Mouse (Mus musculus) adipose tissue, adult 10 weeks (tissue): ENCODE measurements around the gene Myl7. TPM values are rescaled to one million over a fixed set of nuclear protein-coding genes. Genes with fewer than 3 reads are reported as not detected.

Source experiments
- polyA plus RNA-seq: library from polyadenylated mRNA; stranded (reverse); fragments of 350-450 nt; fragmentation: Illumina TruSeq; extraction: RNeasy Lipid Tissue Mini Kit (QIAGEN cat#74804); gene quantifications from one replicate; pipeline ENCODE4 v1.2.3, GENCODE M21; 2014; ENCODE audit warnings: low read depth, low replicate concordance

Gene Myl7
- polyA plus RNA-seq, result 1.3 TPM

DNA sequence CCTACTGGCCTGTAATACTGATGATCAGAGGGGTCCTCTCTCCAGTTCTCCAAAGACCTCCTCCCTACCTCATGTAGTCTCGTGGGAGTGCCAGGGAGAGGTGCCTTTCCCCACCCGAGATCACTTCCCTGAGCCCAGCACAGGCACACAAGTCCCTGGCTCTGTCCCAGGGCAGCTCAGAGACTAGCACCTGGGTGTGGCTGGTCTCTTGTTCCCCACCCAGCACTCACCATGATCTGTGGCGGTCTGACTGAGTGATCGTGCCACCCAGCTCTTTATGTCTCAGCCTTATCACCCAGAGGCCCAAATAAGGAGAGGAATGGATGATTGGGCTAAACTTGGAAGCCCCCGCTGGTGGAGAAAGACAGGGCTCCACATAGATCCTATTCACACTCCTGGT lies at the start of gene Myl7:
Gene Myl7, minus strand, starts transcription at position 252 of the 400 bp plus-strand sequence.

DNA sequence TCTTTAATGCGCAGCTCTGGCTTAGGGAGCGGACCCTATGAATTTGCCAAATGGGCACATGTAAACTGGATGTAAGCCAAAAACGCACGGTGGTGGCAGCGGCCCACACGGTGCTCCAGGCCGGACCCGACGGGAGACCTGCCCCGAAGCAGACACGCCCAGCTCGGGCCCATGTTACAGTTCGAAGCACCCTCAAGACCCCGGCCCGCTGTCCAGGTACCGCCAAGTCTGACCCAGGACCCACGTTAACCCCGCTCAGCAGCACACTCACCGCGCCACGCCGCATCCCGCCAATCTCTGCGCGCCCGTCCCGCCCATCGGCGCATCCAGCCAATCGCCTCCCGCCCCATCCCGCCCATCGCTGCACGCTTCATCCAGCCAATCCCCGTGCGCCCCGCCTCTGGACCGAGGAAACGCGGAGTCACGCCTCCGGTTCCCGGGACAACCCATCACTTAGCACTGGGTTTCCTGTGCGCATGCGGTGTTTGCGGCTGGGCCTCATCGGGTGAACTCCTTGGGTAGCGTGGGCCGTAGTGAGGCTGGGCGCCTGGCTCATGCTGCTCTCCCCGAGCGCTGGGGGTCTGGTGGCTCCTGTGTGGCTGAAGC lies 20.6 kb downstream of the Myl7 start, which contains the start of gene Pold2:
Gene Pold2, minus strand, starts transcription at position 372 of the 606 bp plus-strand sequence.

DNA sequence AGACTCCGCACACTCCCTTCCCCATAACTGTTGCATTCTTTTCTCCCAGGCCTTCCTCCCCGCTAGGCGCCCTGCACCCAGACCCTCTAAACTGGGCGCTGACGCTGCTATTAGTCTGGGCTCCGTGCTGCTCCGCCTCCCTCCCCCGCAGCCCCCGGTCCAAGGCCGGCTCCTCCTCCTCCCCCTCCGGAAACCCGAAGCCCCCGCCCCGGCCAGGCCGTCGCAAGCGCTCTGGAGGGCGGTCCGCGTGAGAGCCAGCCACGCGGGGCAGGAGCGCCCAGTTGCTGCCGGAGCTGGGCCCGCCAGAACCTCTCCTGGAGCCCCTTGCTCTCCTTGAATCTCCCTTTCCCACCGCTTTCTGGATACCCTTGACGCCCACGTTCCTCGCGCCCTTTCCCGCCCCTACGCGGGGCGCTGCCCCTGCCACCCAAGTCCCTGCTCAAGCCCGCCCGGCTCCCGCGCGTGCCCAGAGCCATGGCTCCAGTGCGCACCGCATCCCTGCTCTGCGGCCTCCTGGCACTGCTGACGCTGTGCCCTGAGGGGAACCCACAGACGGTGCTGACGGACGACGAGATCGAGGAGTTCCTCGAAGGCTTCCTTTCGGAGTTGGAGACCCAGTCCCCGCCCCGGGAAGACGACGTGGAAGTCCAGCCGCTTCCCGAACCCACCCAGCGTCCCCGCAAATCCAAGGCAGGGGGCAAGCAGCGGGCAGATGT lies 36.7 kb downstream of the Myl7 start, which contains the start of gene Aebp1:
Gene Aebp1, plus strand, starts transcription at position 270 of the 716 bp plus-strand sequence.

Other genes starting within 250 kb of the Myl7 start
- 55.5 TPM for gene Mrps24, start 183.1 kb downstream of the Myl7 start, polyA plus RNA-seq
- gene Urgcp, start 136.4 kb downstream of the Myl7 start, polyA plus RNA-seq, result 17.5 TPM
- gene Dbnl, start 110.3 kb downstream of the Myl7 start, polyA plus RNA-seq, result 52.9 TPM
- 28.0 TPM for gene Pgam2, start 95.0 kb downstream of the Myl7 start, polyA plus RNA-seq
- 13.6 TPM for gene Polm, start 60.8 kb downstream of the Myl7 start, polyA plus RNA-seq
- 99.7 TPM for gene Aebp1, start 36.8 kb downstream of the Myl7 start, polyA plus RNA-seq
- 26.6 TPM for gene Pold2, start 20.5 kb downstream of the Myl7 start, polyA plus RNA-seq
- gene Gck, start 51.3 kb upstream of the Myl7 start, polyA plus RNA-seq, result 2.7 TPM
- gene Ykt6, start 56.9 kb upstream of the Myl7 start, polyA plus RNA-seq, result 83.1 TPM
- 81.0 TPM for gene Camk2b, start 167.6 kb upstream of the Myl7 start, polyA plus RNA-seq